Mouse (Mus musculus) adrenal gland, adult (tissue): ENCODE data around the gene Nyap1.

ENCODE experiments used
- DNase-seq, 2 experiments: peaks; one replicate each; pipeline ENCODE4 v3.0.0; 2022 to 2023; ENCODE audit warnings: low spot score in 1 of 2; ENCODE audit not compliant: inconsistent age in 2 of 2

The Nyap1 gene

DNA sequence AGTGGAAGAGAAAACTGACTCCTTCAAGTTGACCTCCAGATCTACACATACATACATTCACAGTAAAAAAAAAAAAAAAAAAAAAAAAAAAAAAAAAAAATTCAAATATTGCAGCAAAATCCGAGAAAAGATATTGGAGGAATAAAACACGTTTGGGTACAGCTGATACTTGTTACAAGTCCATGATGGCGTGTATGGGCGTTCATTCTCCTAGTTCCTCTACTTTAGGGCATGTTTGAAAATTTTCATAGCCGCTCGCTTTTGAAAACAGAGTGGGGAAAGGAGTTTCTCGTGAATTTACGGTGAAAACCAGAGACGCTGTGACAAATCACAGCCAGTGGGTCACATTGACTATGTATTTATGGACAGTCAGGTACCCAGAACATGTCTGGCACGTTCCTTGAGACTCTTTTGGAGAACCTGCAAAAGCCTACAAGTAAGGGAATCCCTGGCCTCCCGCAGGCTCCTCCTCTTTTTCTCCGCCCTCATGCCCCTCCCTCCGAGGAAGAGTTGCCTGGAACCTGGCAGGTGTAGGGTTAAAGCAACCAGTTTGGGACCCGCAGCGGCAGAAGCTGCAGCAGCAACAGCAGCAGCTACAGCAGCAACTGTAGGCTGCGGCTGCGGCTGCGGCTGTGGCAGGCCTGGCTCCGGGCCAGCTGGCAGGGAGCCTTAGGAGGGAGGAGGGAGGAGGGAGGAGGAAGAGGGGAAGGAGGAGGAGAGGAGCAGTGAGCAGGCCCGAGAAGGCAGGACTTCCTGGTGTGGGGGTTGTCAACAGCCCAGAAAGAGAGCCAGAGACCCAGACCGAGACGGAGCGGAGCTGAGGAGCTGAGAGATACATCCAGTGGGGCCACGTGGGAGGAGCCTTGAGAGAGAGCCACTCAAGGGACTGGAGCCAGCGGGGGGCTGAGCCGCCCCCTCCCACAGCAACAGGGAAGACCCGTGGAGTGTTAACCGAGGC, 4.1 kb upstream of the Nyap1 start, which contains the start of gene Tsc22d4:
Gene Tsc22d4 (plus strand): TSS at position 517 of the 958 bp plus-strand sequence.
- DNase-seq = peak; percentile 93 to 97

DNA sequence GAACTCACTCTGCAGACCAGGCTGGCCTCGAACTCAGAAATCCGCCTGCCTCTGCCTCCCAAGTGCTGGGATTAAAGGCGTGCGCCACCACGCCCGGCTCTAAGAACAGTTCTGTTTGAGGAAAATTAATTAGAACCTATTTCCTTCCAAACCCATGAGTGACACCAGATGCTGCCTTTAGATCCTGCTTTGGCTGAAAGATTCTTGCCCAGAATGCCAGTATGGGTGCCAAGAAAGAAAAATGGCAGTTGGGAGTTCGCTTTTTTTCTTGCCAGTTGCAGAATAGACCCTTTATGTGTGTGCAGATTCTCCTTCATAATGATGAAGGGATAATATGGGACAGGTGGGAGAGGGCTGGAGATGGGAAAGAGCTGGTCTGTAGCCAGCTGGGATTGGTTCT, 2.8 kb upstream of the Nyap1 start:
- no peak for DNase-seq

DNA sequence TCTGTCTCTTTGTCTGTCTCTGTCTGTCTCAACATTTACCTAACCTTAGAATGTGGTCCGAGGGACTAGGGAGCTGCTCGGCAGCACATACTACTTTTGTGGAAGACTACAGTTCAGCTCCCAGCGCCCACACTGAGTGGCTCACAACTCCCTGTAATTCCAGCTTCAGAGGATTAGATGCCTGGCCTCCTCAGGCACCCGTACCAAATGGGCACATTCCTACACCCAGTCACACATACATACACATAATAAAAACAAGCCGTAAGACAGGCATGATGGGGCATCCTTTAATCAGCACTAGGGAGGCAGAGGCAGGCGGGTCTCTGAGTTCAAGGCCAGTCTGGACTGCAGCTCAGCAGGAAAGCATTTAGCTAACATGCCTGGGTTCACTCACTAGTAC, 1.4 kb upstream of the Nyap1 start:
- peak in 1 of 2 experiments; percentile 27 for DNase-seq

GRCm38 (mm10) chr5:137742048-137742447, 641 bp upstream of the Nyap1 start:
- DNase-seq = peak in 1 of 2 experiments; percentile 37

DNA sequence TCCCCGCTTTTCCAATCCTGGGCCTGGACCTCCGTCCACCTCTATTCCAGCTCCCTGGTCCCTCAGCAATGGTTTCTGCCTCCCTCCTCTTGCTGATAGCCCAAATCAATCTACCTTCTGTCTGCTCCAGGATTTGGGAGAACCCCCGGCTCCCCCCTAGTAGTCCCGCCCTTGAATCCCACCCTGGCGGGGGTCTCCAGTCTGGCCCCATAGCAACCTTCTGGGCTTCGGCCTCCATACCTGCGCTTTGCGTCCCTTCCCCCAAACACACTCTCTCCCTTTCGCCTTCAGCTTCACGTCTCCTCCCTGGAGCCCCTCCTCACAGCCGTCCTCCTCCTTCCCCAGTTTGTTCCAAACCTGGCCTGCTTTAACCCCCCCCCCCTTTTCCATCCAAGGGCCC, 901 bp downstream of the Nyap1 start:
- peak; percentile 23 to 41 for DNase-seq

DNA sequence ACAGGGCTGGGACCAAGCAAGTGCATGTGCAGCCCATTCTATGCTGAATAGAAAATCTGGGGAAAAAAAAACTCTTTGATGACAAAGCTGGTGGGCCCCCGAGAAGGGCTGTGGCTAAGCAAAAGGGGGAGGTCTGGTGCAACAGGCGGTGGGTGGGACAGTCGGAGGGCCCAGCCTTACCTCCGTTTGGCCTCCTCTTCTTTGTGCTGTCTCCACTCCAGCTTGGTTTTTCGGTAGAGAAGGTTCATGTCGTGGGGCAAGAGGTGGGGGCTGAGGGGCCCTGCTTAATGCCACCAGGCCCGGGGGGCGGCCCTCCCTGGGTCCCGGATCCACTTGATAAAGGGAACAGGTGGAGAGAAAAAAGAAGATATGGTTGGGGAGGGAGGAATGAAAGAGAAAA, 1.9 kb downstream of the Nyap1 start:
- peak; percentile 5 to 33 for DNase-seq

GRCm38 (mm10) chr5:137738516-137738915, 2.9 kb downstream of the Nyap1 start:
- DNase-seq = peak; percentile 16 to 50

DNA sequence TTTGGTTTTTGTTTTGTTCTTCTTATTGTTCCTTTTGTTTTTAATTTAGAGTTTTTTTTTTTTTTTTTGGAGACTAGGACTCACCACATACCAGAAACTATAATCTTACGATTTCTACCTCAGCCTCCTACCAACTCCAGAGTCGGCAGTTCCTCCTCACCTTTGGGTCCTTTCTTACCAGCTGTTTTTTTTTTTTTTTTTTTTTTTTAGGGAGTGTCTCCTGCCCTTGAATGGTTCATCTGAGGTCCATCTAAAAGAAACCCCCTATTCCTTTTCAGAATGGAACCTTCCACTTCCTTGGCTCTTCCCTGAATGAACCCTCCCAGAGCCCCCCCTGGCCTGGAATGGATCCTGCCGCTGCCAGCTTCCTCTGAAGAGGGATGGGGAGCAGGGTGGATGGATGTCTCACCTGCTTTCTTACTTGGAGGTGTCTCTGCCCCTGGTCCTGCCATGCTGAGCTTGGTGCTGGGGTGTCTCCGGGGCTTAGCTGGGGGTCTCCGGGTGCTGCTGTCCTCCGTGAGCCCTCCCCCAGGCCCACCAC, 3.9 kb downstream of the Nyap1 start:
- no peak for DNase-seq

GRCm38 (mm10) chr5:137734289-137735061, 6.9 kb downstream of the Nyap1 start:
- peak in 1 of 2 experiments; percentile 36 for DNase-seq

- no peak for DNase-seq
Measured at GRCm38 (mm10) chr5:137733638-137734288, 7.6 kb downstream of the Nyap1 start.

- DNase-seq = no peak
Measured at GRCm38 (mm10) chr5:137726767-137727166, 14.6 kb downstream of the Nyap1 start.

GRCm38 (mm10) chr5:137723840-137724239, 17.6 kb downstream of the Nyap1 start:
- DNase-seq = no peak

- DNase-seq = peak in 1 of 2 experiments; percentile 57
Measured at GRCm38 (mm10) chr5:137720558-137721164, 20.7 kb downstream of the Nyap1 start.

DNA sequence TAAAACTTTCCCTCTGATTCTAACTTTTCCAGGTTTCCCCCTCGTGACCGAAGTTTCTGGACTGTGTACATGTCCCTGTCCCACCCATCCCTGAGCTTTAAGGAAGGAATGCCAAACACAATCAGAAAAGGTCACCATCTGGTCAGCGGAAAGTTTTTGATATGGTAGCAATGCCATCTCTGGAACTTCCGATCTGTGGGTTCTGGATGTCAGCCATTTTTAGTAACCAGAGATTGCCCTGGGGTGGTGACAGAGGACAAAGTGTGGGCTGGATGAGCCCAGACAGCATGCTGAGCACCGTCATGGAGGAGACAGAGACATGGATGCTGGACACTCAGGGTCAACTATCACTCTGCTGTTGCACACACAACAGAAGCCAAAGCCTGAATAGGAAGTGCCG, 22.3 kb downstream of the Nyap1 start:
- no peak for DNase-seq

DNA sequence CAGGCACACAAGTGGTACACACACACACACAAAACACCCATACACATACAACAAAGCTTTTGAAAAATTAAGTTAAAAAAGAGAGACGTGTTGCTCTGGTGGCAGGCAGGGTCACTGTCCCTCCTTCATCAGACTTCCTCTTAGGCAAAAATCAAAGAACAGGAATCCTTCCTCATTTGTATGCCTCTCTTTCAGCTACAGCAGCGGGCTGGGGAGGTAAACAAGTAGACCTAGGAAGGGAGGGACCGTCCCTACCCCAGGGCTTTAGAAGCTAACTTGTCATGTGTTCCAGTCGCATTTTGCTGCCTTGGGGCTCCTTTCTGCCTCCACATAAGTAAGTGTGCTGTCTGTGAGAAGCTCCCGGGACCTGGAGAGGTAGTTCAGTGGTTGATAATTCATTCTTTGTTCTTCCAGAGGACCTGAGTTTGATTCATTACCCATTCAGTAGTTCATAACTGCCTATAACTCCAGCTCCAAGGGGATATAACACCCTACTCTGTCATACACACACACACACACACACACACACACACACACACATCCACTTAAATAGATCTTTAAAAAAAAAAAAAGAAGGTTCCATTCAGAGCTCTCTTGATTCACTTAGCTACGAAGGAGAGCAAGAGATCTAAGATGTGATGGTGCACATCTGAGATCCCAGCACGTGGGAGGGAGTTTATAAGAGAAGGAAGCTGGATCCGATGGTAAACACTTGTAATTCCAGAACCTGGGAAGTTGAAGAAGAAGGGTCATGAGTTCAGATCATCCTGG, 23.2 kb downstream of the Nyap1 start:
- DNase-seq = no peak

DNA sequence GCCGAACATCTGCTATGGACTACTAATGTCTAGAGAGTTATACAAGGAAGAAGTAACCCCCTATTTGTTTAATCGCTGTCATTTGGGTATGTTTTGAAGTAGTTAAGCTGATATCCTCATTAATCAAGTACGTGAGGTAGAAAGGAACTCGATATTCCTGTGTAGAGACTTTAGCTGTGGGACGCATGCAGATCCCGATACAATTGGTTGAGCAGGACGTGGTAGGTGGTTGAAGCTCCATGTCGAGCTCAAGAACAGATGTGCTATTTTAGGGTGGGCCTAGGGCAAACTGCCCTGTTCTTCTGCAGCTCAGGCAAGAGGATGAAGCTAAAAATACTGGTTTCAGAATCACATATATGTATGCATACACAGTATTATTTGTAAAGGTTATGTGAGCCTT, 25.7 kb downstream of the Nyap1 start:
- no peak for DNase-seq

DNA sequence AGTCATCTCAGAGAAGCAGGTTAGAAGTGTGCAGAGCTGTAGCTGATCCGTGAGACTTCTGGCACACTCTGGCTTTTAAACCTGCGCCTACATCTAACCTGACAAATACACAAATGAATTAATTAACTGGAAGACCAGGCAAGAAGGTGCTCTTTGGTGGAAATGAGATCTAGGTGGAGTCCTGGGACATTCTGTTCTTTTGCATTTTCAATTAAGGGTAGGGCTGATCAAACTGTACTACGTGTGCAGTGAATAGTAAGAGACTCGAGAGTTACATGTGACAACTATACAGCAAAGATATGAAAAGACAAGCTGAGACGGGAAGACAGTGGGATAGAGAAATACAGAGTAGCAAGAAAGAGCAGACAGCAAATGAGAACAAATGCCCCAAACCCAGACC, 28.0 kb downstream of the Nyap1 start:
- no peak for DNase-seq

- DNase-seq = peak; percentile 61 to 81
Measured at GRCm38 (mm10) chr5:137706913-137707633, 34.3 kb downstream of the Nyap1 start.

DNA sequence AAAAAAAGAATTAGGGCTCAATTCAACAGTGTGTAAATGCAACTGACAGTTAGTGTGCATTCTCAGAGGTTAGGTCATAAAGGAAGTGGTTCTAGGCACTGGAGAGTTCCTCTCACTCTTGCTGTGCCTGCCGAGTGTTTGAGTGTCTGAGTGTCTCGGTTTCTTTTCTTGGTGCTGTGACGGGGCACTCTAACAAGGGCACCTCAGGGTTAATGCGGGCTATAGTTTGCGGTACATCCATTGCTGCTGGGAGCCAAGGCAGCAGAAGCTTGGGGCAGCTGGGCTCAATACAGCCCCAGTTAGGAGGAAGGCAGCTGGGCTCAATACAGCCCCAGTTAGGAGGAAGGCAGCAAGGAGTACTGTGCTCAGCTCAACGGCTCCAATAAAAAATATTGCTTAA, 36.2 kb downstream of the Nyap1 start:
- no peak for DNase-seq
